Mouse (Mus musculus) brain, embryonic 14.5 days (tissue): ENCODE measurements at regions not wholly inside any gene's neighbourhood (a gene's known extent, or its start where the extent isn't known, plus 50 kb on each side); places are given as distances from the start of the nearest gene placed in this dataset.

ENCODE experiments used
- DNase-seq: peaks from one replicate; pipeline ENCODE4 v3.0.0-alpha.2; 2011; ENCODE audit warnings: low read depth
- CTCF ChIP-seq: fragments of 200-500 bp; IDR thresholded peaks from 2 replicates; pipeline ENCODE4 v1.5.1; 2012; ENCODE audit warnings: inconsistent platforms, mild to moderate bottlenecking, moderate library complexity, borderline replicate concordance; ENCODE audit not compliant: insufficient read depth, insufficient read length; ENCODE audit errors: extremely low read depth
- POLR2A ChIP-seq: fragments of 200-500 bp; IDR thresholded peaks from 2 replicates; pipeline ENCODE4 v1.6.1; 2012; ENCODE audit warnings: mild to moderate bottlenecking, inconsistent platforms, borderline replicate concordance; ENCODE audit not compliant: poor library complexity, insufficient read depth, insufficient read length, severe bottlenecking; ENCODE audit errors: extremely low read depth

GRCm38 (mm10) chr12:107146608-107147121, 341.8 kb upstream of the 3110018I06Rik start:
- no peak for TF ChIP-seq POLR2A
- TF ChIP-seq CTCF = no peak
- DNase-seq = no peak

GRCm38 (mm10) chr12:107148451-107148850, 340.0 kb upstream of the 3110018I06Rik start:
- no peak for TF ChIP-seq POLR2A
- no peak for TF ChIP-seq CTCF

GRCm38 (mm10) chr12:107151089-107151488, 337.3 kb upstream of the 3110018I06Rik start:
- DNase-seq = no peak
- TF ChIP-seq POLR2A = no peak
- no peak for TF ChIP-seq CTCF

More at GRCm38 (mm10) chr12:107148451-107148850, 340.0 kb upstream of the 3110018I06Rik start:
- DNase-seq = no peak

- no peak for DNase-seq
- TF ChIP-seq CTCF = no peak
Observed at GRCm38 (mm10) chr12:107154668-107155067, 333.8 kb upstream of the 3110018I06Rik start.

GRCm38 (mm10) chr12:107156791-107157428, 331.5 kb upstream of the 3110018I06Rik start:
- no peak for DNase-seq
- TF ChIP-seq CTCF = no peak
- TF ChIP-seq POLR2A = no peak

GRCm38 (mm10) chr12:107159126-107159525, 329.3 kb upstream of the 3110018I06Rik start:
- no peak for DNase-seq
- TF ChIP-seq CTCF (no peak), POLR2A (no peak)

- TF ChIP-seq POLR2A (no peak), CTCF (no peak)
- DNase-seq = no peak
Observed at GRCm38 (mm10) chr12:107160137-107160536, 328.3 kb upstream of the 3110018I06Rik start.

- no peak for DNase-seq
- TF ChIP-seq CTCF (no peak), POLR2A (no peak)
Observed at GRCm38 (mm10) chr12:107160628-107161027, 327.8 kb upstream of the 3110018I06Rik start.

GRCm38 (mm10) chr12:107170926-107171325, 317.5 kb upstream of the 3110018I06Rik start:
- no peak for TF ChIP-seq CTCF
- no peak for TF ChIP-seq POLR2A
- DNase-seq = no peak

- DNase-seq = peak; percentile 57
- TF ChIP-seq POLR2A = no peak
- TF ChIP-seq CTCF = no peak
Observed at GRCm38 (mm10) chr12:107171676-107172075, 316.8 kb upstream of the 3110018I06Rik start.

- no peak for TF ChIP-seq POLR2A
- no peak for TF ChIP-seq CTCF
- DNase-seq = no peak
Observed at GRCm38 (mm10) chr12:107178676-107179075, 309.8 kb upstream of the 3110018I06Rik start.

- DNase-seq = no peak
- TF ChIP-seq POLR2A (no peak), CTCF (no peak)
Observed at GRCm38 (mm10) chr12:107180501-107180900, 307.9 kb upstream of the 3110018I06Rik start.
